Mouse (Mus musculus) CH12.LX (cell line): Measurements from ENCODE around the gene Kcnj6.

Source experiments
- BHLHE40 ChIP-seq: IDR thresholded peaks from 2 replicates; pipeline ENCODE4 v1.6.1; 2011; ENCODE audit warnings: mild to moderate bottlenecking, low read depth, low read length, improper control_type of control experiment
- CHD1 ChIP-seq: IDR thresholded peaks from 2 replicates; pipeline ENCODE4 v1.6.1; 2012; ENCODE audit warnings: low read depth, low read length, improper control_type of control experiment, inconsistent platforms
- CTCF ChIP-seq, 2 experiments: IDR thresholded peaks in 1 of 2; conservative IDR thresholded peaks in 1 of 2; 2 replicates each; pipeline ENCODE4 v1.5.1; 2011 to 2012; ENCODE audit warnings: low read depth in 2 of 2, low read length in 2 of 2, improper control_type of control experiment in 1 of 2, inconsistent platforms in 1 of 2, mild to moderate bottlenecking in 1 of 2, moderate library complexity in 1 of 2
- EP300 ChIP-seq: IDR thresholded peaks from 2 replicates; pipeline ENCODE4 v1.6.1; 2011; ENCODE audit warnings: low read length, improper control_type of control experiment
- MAX ChIP-seq: IDR thresholded peaks from 2 replicates; pipeline ENCODE4 v1.6.1; 2011; ENCODE audit warnings: low read length, improper control_type of control experiment
- MAZ ChIP-seq: IDR thresholded peaks from 2 replicates; pipeline ENCODE4 v1.6.1; 2012; ENCODE audit warnings: low read depth, mild to moderate bottlenecking, inconsistent platforms, low read length, improper control_type of control experiment, moderate library complexity
- MEF2A ChIP-seq: IDR thresholded peaks from 2 replicates; pipeline ENCODE4 v1.6.1; 2014; ENCODE audit warnings: low read depth, mild to moderate bottlenecking, inconsistent platforms, low read length, improper control_type of control experiment, borderline replicate concordance
- MXI1 ChIP-seq: IDR thresholded peaks from 2 replicates; pipeline ENCODE4 v1.6.1; 2011; ENCODE audit warnings: mild to moderate bottlenecking, low read depth, low read length, improper control_type of control experiment
- POLR2A ChIP-seq: IDR thresholded peaks from 2 replicates; pipeline ENCODE4 v1.6.1; 2011; ENCODE audit warnings: low read depth, mild to moderate bottlenecking, improper control_type of control experiment, low read length
- RCOR1 ChIP-seq: conservative IDR thresholded peaks from 2 replicates; pipeline ENCODE4 v1.6.1; 2012; ENCODE audit warnings: low read depth, mild to moderate bottlenecking, inconsistent platforms, low read length, improper control_type of control experiment
- UBTF ChIP-seq: IDR thresholded peaks from 2 replicates; pipeline ENCODE4 v1.6.1; 2012; ENCODE audit warnings: low read depth, mild to moderate bottlenecking, inconsistent platforms, low read length, improper control_type of control experiment, moderate library complexity
- USF1 ChIP-seq: IDR thresholded peaks from 2 replicates; pipeline ENCODE4 v1.6.1; 2014; ENCODE audit warnings: low read depth, mild to moderate bottlenecking, inconsistent platforms, low read length, improper control_type of control experiment
- ZC3H11A ChIP-seq: IDR thresholded peaks from 2 replicates; pipeline ENCODE4 v1.6.1; 2012; ENCODE audit warnings: low read depth, mild to moderate bottlenecking, inconsistent platforms, low read length, improper control_type of control experiment
- ZNF384 ChIP-seq: IDR thresholded peaks from 2 replicates; pipeline ENCODE4 v1.6.1; 2012; ENCODE audit warnings: low read depth, low read length, improper control_type of control experiment, inconsistent platforms

- TF ChIP-seq USF1 (no peak), EP300 (0 out of 2 replicates have a peak, but pooled peaks have one; percentile 15), POLR2A (no peak), CTCF (conservative IDR thresholded peaks at IDR 0.05 in 1 of 2, IDR thresholded peaks at IDR 0.05 in 1 of 2; ENCODE audit: low read depth in 2 of 2, low read length in 2 of 2) (no peak), ZC3H11A (no peak), RCOR1 (no peak), MXI1 (no peak), BHLHE40 (no peak), MAZ (no peak), CHD1 (no peak), MAX (no peak), UBTF (no peak), ZNF384 (no peak), MEF2A (no peak)
Observed at GRCm38 (mm10) chr16:94956410-94956809, 41.1 kb downstream of the Kcnj6 start.
